Mouse (Mus musculus) c-Kit-negative CD71-positive TER-119-positive erythroid progenitor cells, embryonic 14.5 days (primary cell): Measurements from ENCODE around the gene Robo1.

Source experiments
- DNase-seq: peaks from one replicate; pipeline ENCODE4 v3.0.0-alpha.2; 2013; ENCODE audit warnings: low read depth, low spot score

Robo1 gene

GRCm38 (mm10) chr16:72737154-72737553 is 429.0 kb downstream of the Robo1 start:
- DNase-seq: no peak

GRCm38 (mm10) chr16:72740218-72740617 is 432.1 kb downstream of the Robo1 start:
- DNase-seq: no peak

- no peak for DNase-seq
These were observed 439.6 kb downstream of the Robo1 start for GRCm38 (mm10) chr16:72747696-72748095.

GRCm38 (mm10) chr16:72765128-72765913 is 457.2 kb downstream of the Robo1 start:
- no peak for DNase-seq

GRCm38 (mm10) chr16:72769214-72769834 is 461.2 kb downstream of the Robo1 start:
- DNase-seq: no peak

GRCm38 (mm10) chr16:72772348-72772747 is 464.2 kb downstream of the Robo1 start:
- no peak for DNase-seq

GRCm38 (mm10) chr16:72773034-72773433 is 464.9 kb downstream of the Robo1 start:
- no peak for DNase-seq

- DNase-seq: no peak
These were observed 470.4 kb downstream of the Robo1 start for GRCm38 (mm10) chr16:72778520-72778919.

GRCm38 (mm10) chr16:72782171-72782570 is 474.1 kb downstream of the Robo1 start:
- DNase-seq: no peak

GRCm38 (mm10) chr16:72786079-72786478 is 478.0 kb downstream of the Robo1 start:
- no peak for DNase-seq

- DNase-seq: no peak
These were observed 478.5 kb downstream of the Robo1 start for GRCm38 (mm10) chr16:72786636-72787035.

- DNase-seq: no peak
These were observed 479.9 kb downstream of the Robo1 start for GRCm38 (mm10) chr16:72788017-72788416.

GRCm38 (mm10) chr16:72791181-72791705 is 483.1 kb downstream of the Robo1 start:
- DNase-seq: no peak

- no peak for DNase-seq
These were observed 486.7 kb downstream of the Robo1 start for GRCm38 (mm10) chr16:72794692-72795378.

- DNase-seq: no peak
These were observed 487.2 kb downstream of the Robo1 start for GRCm38 (mm10) chr16:72795379-72795712.

GRCm38 (mm10) chr16:72798405-72798949 is 490.4 kb downstream of the Robo1 start:
- DNase-seq: no peak

- DNase-seq: no peak
These were observed 492.1 kb downstream of the Robo1 start for GRCm38 (mm10) chr16:72800121-72800749.

GRCm38 (mm10) chr16:72800788-72801187 is 492.7 kb downstream of the Robo1 start:
- DNase-seq: no peak

GRCm38 (mm10) chr16:72808351-72808750 is 500.2 kb downstream of the Robo1 start:
- no peak for DNase-seq

GRCm38 (mm10) chr16:72810942-72811341 is 502.8 kb downstream of the Robo1 start:
- DNase-seq: no peak

- DNase-seq: no peak
These were observed 503.4 kb downstream of the Robo1 start for GRCm38 (mm10) chr16:72811494-72811893.

- DNase-seq: no peak
These were observed 503.8 kb downstream of the Robo1 start for GRCm38 (mm10) chr16:72811908-72812307.
